Mouse (Mus musculus): ENCODE data around the gene Fam120b.
"Not testable (repeated sequence)": the region's sequence is repeated elsewhere in the genome, so short reads cannot be mapped to it uniquely, and the experiment has no call there.

Fam120b gene

DNA sequence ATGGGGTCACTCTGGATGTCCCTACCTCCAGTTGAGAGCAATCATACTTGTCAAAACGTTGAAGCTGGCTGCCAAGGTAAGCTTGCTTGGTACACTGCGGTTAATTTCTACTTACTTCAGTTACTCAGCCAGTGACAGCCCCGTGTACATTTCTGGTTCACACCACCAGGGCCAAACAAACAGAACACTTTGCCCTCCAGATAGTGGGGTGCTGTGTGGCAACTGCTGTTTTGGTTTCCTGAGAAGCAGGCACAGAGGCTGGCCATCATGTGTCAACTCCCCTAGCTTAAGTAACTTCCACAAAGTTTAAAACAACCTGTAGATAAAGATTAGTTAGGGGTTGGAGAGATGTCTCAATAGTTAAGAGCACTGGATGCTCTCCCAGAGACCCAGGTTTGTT, 38.7 kb downstream of the Fam120b start:
- DNase-seq, result no peak

DNA sequence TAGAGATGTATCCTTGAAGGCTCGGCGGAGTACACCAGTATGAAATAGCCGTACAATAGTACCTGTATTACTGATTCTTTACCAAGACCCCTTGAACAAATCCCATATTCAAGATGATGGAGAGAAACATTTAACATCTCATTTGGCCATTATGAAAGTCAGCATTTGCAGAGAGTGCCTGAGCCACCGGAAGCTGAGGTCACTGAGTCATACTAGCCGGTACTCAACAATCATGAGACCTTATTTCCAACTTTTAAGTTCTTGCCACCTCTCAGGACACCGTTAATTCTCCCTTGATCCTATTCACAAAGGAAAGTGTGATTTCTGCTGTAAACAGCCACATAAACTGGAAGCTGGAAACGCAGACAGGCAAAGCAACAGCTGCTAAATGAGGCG, 44.1 kb downstream of the Fam120b start:
- no peak for DNase-seq

DNA sequence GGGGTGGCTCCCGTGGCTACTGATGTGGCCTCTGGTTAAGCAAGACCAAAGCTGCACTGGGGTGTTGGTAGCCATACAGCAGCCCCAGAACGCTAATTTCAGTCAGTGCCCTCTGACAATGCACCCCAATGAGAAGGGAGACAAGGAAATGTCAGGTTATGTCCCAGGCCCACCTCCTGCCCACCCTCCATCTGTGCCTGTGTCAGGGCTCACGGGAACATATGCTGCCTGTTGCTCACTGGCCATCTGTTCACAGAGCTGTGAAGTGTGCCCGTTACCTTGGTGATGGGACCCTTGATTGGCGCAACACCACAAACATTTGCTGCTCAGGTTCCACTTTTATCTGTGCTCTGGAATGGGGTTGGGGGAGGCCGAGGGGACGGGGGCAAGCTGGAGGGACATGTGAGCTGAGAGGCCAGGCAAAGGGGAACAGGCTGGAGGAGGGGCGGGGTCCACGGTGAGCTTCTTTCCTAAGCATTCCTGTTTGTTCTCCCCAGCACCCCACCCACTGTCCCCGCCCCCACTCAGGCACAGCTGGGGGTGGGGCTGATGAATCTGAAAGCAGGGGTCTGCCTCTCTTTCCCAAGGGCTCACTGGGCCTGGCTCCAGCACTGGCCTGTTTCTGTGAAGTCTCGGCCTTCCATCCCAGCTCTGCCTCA, 44.6 kb downstream of the Fam120b start:
- peak; percentile 19 for DNase-seq

GRCm38 (mm10) chr17:15445421-15445820, 49.4 kb downstream of the Fam120b start:
- no peak for DNase-seq

- no peak for DNase-seq
Measured at GRCm38 (mm10) chr17:15447831-15448230, 51.8 kb downstream of the Fam120b start.

- DNase-seq, result not testable (repeated sequence)
Measured at GRCm38 (mm10) chr17:15449144-15449543, 53.1 kb downstream of the Fam120b start.

DNA sequence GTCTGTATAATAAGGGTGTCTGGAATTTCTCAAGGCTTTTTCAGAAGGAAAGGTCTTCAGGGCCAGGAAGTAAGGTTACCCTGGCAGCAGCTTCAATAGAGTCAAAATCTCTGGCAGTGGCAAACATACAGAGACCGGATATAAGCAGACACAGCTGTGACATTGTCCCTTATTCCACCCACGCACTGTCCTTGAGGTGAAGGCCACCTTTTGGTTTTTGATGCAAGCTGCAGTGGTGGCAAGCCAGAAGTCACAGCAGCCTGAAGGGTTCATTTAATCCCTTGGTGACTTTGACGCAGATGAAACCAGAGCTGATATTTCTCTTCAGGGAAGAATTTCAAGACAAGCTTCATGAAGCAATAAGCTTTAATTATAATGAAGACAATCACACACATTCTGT, 53.6 kb downstream of the Fam120b start:
- DNase-seq, result no peak

GRCm38 (mm10) chr17:15455203-15455602, 59.2 kb downstream of the Fam120b start:
- DNase-seq, result no peak

DNA sequence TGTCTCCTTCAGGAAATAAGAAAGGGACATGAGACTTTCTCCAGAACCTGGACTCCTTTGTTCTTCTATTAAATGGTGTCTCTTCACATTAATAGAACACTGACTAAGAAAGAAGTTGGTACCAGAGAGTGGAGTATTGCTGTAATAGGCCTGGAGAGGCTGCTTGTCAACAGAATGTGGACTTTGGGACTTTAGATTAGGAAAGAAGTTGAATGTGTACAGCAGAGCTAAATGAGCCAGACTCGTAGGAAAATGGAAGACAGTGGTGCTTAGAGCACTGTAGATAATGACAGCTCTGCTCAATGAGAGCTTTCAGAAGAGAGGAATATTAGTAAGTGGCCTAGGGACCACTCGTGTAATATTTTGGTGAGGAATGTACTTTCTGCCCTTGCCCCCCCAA, 60.6 kb downstream of the Fam120b start:
- no peak for DNase-seq

GRCm38 (mm10) chr17:15459761-15460160, 63.8 kb downstream of the Fam120b start:
- no peak for DNase-seq

GRCm38 (mm10) chr17:15461921-15462495, 66.0 kb downstream of the Fam120b start:
- no peak for DNase-seq

DNA sequence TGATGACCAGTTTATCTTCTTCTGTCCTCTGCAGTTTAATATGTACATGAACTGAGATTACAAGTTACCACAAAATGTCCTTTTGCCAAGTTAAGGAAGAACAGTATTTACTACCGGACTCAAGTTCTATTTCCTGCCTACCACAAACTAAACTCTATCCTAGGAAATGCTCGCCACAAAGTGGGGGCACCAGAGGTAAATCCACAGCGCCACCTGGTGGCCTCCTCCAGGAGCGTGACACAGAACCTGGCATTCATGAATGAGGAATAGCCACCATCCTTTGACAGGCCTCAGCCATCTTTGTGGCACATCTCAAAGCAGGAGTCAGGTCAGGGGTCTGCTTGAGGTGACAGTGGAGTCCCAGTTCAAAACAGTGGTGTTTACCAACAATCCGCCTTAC, 71.7 kb downstream of the Fam120b start:
- peak; percentile 84 for DNase-seq

- no peak for DNase-seq
Measured at GRCm38 (mm10) chr17:15472671-15473070, 76.7 kb downstream of the Fam120b start.
